Mouse (Mus musculus) olfactory bulb, adult 2 months (tissue): Measurements from ENCODE around the gene Gm5478.

Experiments
- CTCF ChIP-seq: fragments of 200-500 bp; IDR thresholded peaks from 2 replicates; pipeline ENCODE4 v1.5.1; 2012; ENCODE audit warnings: low read depth, mild to moderate bottlenecking, low read length, moderate library complexity; ENCODE audit not compliant: insufficient read depth
- POLR2A ChIP-seq: fragments of 200-500 bp; IDR thresholded peaks from 2 replicates; pipeline ENCODE4 v1.6.1; 2012; ENCODE audit warnings: mild to moderate bottlenecking, low read depth, low read length, moderate library complexity; ENCODE audit not compliant: insufficient read depth

- TF ChIP-seq CTCF = no peak
- no peak for TF ChIP-seq POLR2A
Observed at GRCm38 (mm10) chr15:101652736-101653265, 5.6 kb upstream of the Gm5478 start.
